Mouse (Mus musculus): ENCODE measurements at regions not wholly inside any gene's neighbourhood (a gene's known extent, or its start where the extent isn't known, plus 50 kb on each side); places are given as distances from the start of the nearest gene placed in this dataset.

GRCm38 (mm10) chr17:63690829-63691689 is 171.8 kb upstream of the Fer start:
- TF ChIP-seq CTCF (conservative IDR thresholded peaks at IDR 0.05; ENCODE audit: low read length), result no peak
- TF ChIP-seq NANOG (IDR thresholded peaks at IDR 0.05; ENCODE audit: borderline replicate concordance, low read length), result no peak
- no peak for TF ChIP-seq POU5F1 (IDR thresholded peaks at IDR 0.05; ENCODE audit: borderline replicate concordance, low read length)
